Mouse (Mus musculus) forebrain, embryonic 13.5 days (tissue): Measurements from ENCODE around the gene Cacna1a. TPM values are rescaled to one million over a fixed set of nuclear protein-coding genes. Genes with fewer than 3 reads are reported as not detected.
A peak's percentile ranks its signal among the peaks of the same experiment; 100 is the strongest.

Source experiments
- ATAC-seq: fragments of 200-750 bp; cut with Nextera tagmentation; 2 replicates; pipeline ENCODE4 v1.8.0; 2017
- H3K27ac ChIP-seq: fragments of 300-500 bp; sonication (generic); 2 replicates; pipeline ENCODE4 v1.5.1; 2015; ENCODE audit warnings: inconsistent platforms, mild to moderate bottlenecking, moderate library complexity
- H3K27me3 ChIP-seq: fragments of 300-500 bp; sonication (generic); 2 replicates; pipeline ENCODE4 v1.6.1; 2015; ENCODE audit warnings: mild to moderate bottlenecking, inconsistent platforms
- H3K36me3 ChIP-seq: fragments of 300-500 bp; sonication (generic); 2 replicates; pipeline ENCODE4 v1.6.1; 2015; ENCODE audit warnings: mild to moderate bottlenecking, inconsistent platforms; ENCODE audit not compliant: poor library complexity, severe bottlenecking
- H3K4me1 ChIP-seq: fragments of 300-500 bp; sonication (generic); 2 replicates; pipeline ENCODE4 v1.6.1; 2015; ENCODE audit warnings: inconsistent platforms
- H3K4me2 ChIP-seq: fragments of 300-500 bp; sonication (generic); 2 replicates; pipeline ENCODE4 v1.6.1; 2015; ENCODE audit warnings: inconsistent platforms, mild to moderate bottlenecking, moderate library complexity
- H3K4me3 ChIP-seq: fragments of 300-500 bp; sonication (generic); 2 replicates; pipeline ENCODE4 v1.5.1; 2015; ENCODE audit warnings: mild to moderate bottlenecking, inconsistent platforms
- H3K9ac ChIP-seq: fragments of 300-500 bp; sonication (generic); 2 replicates; pipeline ENCODE4 v1.6.1; 2015; ENCODE audit warnings: mild to moderate bottlenecking, inconsistent platforms
- H3K9me3 ChIP-seq: fragments of 300-500 bp; sonication (generic); replicated peaks from 2 replicates; pipeline ENCODE4 v1.6.1; 2016; ENCODE audit warnings: inconsistent platforms
- WGBS: fragments of 180-500 bp; shearing (Covaris S2); methylation state at CpG from one replicate; pipeline ENCODE4 v1.1.7; 2015; 5-methylcytosine and 5-hydroxymethylcytosine counted together
- polyA plus RNA-seq: library from polyadenylated mRNA; unstranded; fragments of >200 nt; fragmentation: Nextera tagmentation; extraction: Ambion mirVana; gene quantifications from 2 replicates; pipeline ENCODE4 v1.2.1, GENCODE M21; 2015

The Cacna1a gene
- polyA plus RNA-seq, 1 experiment from 2014 or later: 9.7 TPM

DNA sequence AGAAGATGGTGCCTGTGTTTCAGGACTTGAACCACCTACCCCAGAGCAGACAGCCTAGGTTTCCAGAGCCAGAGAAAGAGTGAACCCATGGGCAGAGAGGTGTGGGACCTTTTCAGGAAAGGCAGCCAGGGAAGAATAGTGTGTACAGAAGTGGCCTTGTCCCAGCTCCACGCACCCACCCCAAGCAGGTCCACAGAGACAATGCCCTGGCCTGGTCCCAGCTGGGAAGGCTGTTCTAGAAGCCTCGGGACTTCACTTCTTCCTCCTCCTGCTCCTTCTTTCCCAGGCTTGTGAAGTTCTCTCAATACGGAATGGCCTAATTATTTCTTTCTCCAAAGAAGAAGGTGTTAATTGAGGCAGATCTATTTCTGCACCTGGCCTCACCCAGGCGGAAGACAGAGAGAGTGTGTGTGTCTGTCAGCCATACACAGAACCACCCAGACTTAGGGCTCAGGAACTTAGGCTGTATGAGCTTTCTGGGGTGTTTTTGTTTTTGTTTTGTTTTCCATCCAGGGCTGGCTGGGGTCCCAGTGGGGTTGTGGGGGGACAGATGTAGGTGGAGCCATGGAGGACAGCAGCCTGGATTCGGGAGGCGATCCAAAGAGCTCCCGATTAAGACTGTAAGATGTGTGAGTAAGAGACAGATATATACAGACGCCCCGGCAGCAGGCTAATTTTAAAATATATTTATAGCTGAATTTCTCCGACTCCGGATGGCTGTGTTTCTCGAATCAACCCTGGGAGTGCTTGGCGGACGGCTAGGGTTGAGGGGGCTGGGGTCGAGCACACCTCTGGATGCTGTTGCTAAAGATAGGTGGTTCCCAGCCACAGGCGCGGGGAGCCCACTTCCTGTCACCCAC is 131.8 kb downstream of the Cacna1a start:
- Histone ChIP-seq H3K27ac (peak overlapping the region; percentile 41), H3K4me1 (peaks cover 16% of the 10 kb centered on the region; the same call in 1 of the 2 replicates), H3K27me3 (no peaks in the 10 kb centered on the region), H3K36me3 (peaks cover 5% of the 10 kb centered on the region; the same call in 1 of the 2 replicates), H3K4me3 (no peak overlapping the region), H3K9ac (peak overlapping the region; percentile 28; the same call in 1 of the 2 replicates), H3K9me3 (0 out of 2 replicates have a peak, but pooled peaks cover 3% of the 10 kb centered on the region), H3K4me2 (no peak overlapping the region)
- 79% methylated on average over 17 of the region's 17 CpGs for WGBS
- ATAC-seq: no peak

DNA sequence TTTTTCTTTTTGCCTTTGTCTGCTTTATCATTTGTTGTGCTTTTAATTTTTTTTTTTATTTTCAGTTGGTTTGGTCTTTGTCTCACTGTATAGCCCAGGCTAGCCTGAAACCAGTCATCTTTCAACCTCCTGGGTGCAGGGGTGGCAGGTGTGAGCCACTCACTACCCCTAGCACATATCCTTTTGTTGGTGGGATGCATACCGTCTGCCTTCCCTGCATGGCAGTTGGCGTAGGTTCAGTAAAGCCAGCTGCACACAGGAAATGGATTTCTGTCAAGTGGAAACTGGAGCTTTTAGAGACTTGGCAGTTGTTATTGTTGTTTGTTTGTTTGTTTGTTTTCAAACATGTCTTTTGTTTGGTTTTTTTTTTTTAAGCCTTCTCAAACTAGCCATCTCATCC is 132.8 kb downstream of the Cacna1a start:
- ATAC-seq: no peak
- WGBS: 54% methylated on average over 2 of the region's 2 CpGs
- Histone ChIP-seq H3K4me2 (no peak overlapping the region), H3K36me3 (peaks cover 15% of the 10 kb centered on the region), H3K27ac (peak overlapping the region; percentile 41; the same call in 1 of the 2 replicates), H3K9ac (no peak overlapping the region), H3K4me3 (no peak overlapping the region), H3K27me3 (no peaks in the 10 kb centered on the region), H3K9me3 (peaks cover 11% of the 10 kb centered on the region), H3K4me1 (peaks cover 16% of the 10 kb centered on the region; the same call in 1 of the 2 replicates)

DNA sequence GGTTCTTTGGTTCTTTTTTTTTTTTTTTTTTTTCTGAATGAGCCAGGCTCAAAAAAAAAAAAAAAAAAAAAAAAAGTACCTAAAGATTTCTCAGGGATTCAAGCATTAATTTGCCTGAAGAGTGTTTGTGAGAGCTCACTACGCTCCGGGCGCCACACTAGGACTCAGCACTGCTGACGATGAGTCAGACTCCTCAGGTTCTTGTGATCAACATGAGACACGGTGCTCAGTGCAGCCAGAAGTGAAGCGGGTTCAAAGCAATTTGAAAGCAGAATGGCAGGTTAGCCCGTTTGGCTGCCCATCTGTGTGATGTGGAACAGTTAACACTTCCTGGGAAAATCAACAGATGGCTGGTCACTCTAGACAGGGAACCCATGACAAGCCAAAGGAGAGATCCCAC is 139.8 kb downstream of the Cacna1a start:
- H3K36me3 ChIP-seq: peaks cover 32% of the 10 kb centered on the region
- WGBS: 88% methylated on average over 7 of the region's 7 CpGs

DNA sequence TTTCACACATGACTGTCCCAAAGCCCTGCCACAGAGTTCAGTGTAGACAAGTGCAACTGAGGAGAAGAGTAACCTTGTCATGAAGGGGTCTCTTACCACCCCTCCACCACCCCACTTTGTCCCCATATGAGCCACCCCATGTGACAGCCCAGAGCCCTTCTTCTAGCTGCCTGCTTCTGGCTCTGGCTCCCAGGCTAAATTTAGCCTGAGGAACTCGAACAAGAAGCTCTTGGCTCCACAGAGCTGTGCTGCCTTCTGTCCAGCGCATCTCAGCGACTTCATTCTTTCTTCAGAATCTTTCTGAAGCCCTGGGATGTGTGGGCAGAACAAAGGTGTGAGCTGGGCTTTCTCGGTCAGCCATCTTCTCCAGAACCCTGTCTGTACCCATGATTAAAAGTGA is 141.3 kb downstream of the Cacna1a start:
- ATAC-seq: no peak
- H3K4me3 ChIP-seq: no peak overlapping the region
- WGBS: 89% methylated on average over 4 of the region's 4 CpGs

More for the DNA sequence above, 139.8 kb downstream of the Cacna1a start:
- Histone ChIP-seq H3K9me3 (peaks cover 11% of the 10 kb centered on the region), H3K4me2 (no peak overlapping the region), H3K9ac (no peak overlapping the region), H3K27ac (no peak overlapping the region), H3K4me1 (no peaks in the 10 kb centered on the region), H3K27me3 (no peaks in the 10 kb centered on the region), H3K4me3 (no peak overlapping the region)
- no peak for ATAC-seq

GRCm38 (mm10) chr8:84532725-84533124 is 144.5 kb downstream of the Cacna1a start:
- Histone ChIP-seq H3K27me3 (no peaks in the 10 kb centered on the region), H3K9me3 (no peaks in the 10 kb centered on the region), H3K36me3 (peaks cover 48% of the 10 kb centered on the region), H3K9ac (no peak overlapping the region), H3K4me1 (no peaks in the 10 kb centered on the region), H3K27ac (no peak overlapping the region), H3K4me2 (no peak overlapping the region), H3K4me3 (no peak overlapping the region)
- ATAC-seq: no peak
- WGBS: 96% methylated on average over 1 of the region's 1 CpGs

More for the DNA sequence above, 141.3 kb downstream of the Cacna1a start:
- no peak overlapping the region for H3K4me2 ChIP-seq
- H3K9ac ChIP-seq: no peak overlapping the region
- H3K27me3 ChIP-seq: no peaks in the 10 kb centered on the region
- H3K27ac ChIP-seq: no peak overlapping the region
- H3K9me3 ChIP-seq: peaks cover 11% of the 10 kb centered on the region
- H3K36me3 ChIP-seq: peaks cover 46% of the 10 kb centered on the region
- no peaks in the 10 kb centered on the region for H3K4me1 ChIP-seq

- 85% methylated on average over 4 of the region's 4 CpGs for WGBS
- H3K4me1 ChIP-seq: no peaks in the 10 kb centered on the region
- no peak overlapping the region for H3K4me3 ChIP-seq
- no peak for ATAC-seq
- H3K9me3 ChIP-seq: no peaks in the 10 kb centered on the region
- H3K27me3 ChIP-seq: no peaks in the 10 kb centered on the region
- H3K27ac ChIP-seq: no peak overlapping the region
- H3K36me3 ChIP-seq: peaks cover 48% of the 10 kb centered on the region
- no peak overlapping the region for H3K4me2 ChIP-seq
- H3K9ac ChIP-seq: no peak overlapping the region
These were observed 145.1 kb downstream of the Cacna1a start for GRCm38 (mm10) chr8:84533341-84533740.

DNA sequence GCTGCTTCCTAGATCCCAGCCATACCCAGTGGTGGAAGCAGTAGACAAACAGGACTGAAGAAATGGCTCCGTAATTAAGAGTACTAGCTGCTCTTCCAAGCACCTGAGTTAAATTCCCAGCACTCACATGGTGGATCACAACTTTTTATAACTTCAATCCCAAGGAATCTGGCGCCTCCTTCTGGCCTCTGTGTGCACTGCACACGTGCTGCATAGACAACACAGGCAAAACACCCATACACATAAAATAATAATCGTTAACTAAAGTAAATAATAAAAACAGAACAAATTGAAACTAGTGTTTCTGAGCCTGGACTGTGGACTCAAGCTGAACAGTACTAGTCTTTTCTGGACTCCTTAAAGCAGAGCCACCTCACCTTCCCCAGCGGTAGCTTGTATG is 148.7 kb downstream of the Cacna1a start:
- H3K27me3 ChIP-seq: no peaks in the 10 kb centered on the region
- no peaks in the 10 kb centered on the region for H3K4me1 ChIP-seq
- WGBS: 90% methylated on average over 5 of the region's 5 CpGs
- no peak overlapping the region for H3K27ac ChIP-seq
- no peaks in the 10 kb centered on the region for H3K9me3 ChIP-seq
- no peak overlapping the region for H3K4me2 ChIP-seq
- peaks cover 49% of the 10 kb centered on the region for H3K36me3 ChIP-seq
- no peak for ATAC-seq
- H3K9ac ChIP-seq: no peak overlapping the region
- no peak overlapping the region for H3K4me3 ChIP-seq

DNA sequence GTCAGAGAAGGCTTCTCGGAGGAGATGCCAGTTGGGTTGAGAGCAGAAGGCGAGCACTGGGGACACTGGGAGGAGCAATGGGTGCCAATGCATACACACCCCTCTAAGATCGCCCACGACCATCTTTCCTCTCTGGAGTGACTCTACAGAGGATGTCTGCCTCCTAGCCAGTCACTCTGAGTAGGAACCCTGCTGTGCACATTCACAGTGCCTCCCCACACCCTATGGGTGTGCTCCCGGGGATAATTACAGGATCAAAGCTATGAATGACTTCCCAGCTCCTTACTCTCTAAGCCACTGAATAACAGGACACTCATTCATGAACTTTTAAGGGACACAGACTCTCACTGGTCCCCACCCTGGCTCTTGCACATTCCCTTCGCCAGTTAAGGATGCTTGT is 151.1 kb downstream of the Cacna1a start:
- Histone ChIP-seq H3K27me3 (no peaks in the 10 kb centered on the region), H3K27ac (no peak overlapping the region), H3K9me3 (no peaks in the 10 kb centered on the region), H3K4me1 (no peaks in the 10 kb centered on the region), H3K9ac (no peak overlapping the region), H3K4me3 (no peak overlapping the region), H3K4me2 (no peak overlapping the region), H3K36me3 (peaks cover 27% of the 10 kb centered on the region)
- no peak for ATAC-seq
- 75% methylated on average over 6 of the region's 6 CpGs for WGBS

DNA sequence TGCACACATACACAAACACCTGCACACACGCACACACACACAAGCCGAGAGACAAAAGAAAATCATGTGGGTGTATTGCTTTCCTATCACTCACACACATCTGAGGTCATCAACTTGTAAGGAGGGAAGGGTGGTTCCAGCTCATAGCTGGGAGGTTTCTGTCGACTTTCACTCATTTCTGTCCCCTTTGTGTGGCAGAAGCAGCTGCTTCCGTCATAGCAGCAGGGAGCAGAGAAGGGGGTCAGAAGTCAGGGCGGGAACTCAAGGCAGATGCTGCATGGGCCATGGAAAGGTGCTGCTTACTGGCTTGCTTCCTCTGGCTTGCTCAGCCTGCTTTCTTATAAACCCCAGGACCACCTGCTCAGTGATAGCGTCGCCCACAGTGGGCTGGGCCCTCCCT is 154.2 kb downstream of the Cacna1a start:
- Histone ChIP-seq H3K9ac (no peak overlapping the region), H3K4me2 (no peak overlapping the region), H3K9me3 (no peaks in the 10 kb centered on the region), H3K4me3 (no peak overlapping the region), H3K27me3 (no peaks in the 10 kb centered on the region), H3K27ac (no peak overlapping the region), H3K36me3 (peaks cover 9% of the 10 kb centered on the region; the same call in 1 of the 2 replicates), H3K4me1 (no peaks in the 10 kb centered on the region)
- ATAC-seq: no peak
- WGBS: 75% methylated on average over 7 of the region's 7 CpGs

DNA sequence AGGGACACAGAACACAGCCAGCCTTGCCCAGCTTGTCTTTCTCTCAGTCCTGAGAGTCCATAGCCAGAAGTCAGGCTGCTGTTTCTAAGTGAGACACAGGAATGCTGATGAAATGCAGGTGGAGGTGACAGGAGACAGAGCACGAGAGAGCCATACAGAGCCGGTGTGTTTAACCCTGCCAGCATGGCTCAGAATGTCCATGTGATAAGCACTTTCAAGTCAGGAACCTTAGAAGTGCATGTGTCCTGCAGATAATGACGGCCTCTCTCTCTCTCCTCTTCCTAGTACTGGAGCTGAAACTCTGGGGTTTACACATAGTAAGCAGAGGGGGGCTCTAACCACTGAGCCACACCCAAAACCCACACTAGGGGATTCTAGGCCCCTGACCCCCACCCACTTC is 157.3 kb downstream of the Cacna1a start:
- Histone ChIP-seq H3K27ac (no peak overlapping the region), H3K4me2 (no peak overlapping the region), H3K36me3 (peaks cover 10% of the 10 kb centered on the region), H3K4me3 (no peak overlapping the region), H3K4me1 (no peaks in the 10 kb centered on the region), H3K9ac (no peak overlapping the region), H3K27me3 (no peaks in the 10 kb centered on the region), H3K9me3 (no peaks in the 10 kb centered on the region)
- ATAC-seq: no peak
- WGBS: 91% methylated on average over 3 of the region's 3 CpGs

DNA sequence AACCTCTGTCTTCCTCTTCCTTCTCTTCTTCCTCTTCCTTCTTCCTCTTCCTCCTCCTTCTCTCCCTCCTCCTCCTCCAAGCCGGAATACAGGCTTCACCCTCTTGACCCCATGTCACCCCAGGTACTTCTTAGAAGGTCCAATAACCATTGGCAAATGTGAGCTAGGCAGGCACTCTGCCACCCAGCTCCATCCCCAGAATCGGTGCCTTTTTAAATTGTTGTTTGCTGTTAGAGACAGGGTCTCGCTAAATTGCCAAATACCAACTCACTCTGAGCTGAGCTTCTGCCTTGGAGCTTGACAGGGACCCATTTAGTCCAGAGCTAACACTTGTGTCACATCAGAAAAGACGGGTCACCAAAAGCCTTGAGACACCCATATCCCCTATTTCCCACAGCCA is 164.2 kb downstream of the Cacna1a start:
- H3K9ac ChIP-seq: no peak overlapping the region
- WGBS: 87% methylated on average over 4 of the region's 4 CpGs
- no peaks in the 10 kb centered on the region for H3K9me3 ChIP-seq
- H3K4me1 ChIP-seq: peaks cover 18% of the 10 kb centered on the region
- H3K36me3 ChIP-seq: peaks cover 6% of the 10 kb centered on the region; the same call in 1 of the 2 replicates
- H3K4me2 ChIP-seq: no peak overlapping the region
- no peak overlapping the region for H3K27ac ChIP-seq
- peaks cover 15% of the 10 kb centered on the region for H3K27me3 ChIP-seq
- ATAC-seq: no peak
- H3K4me3 ChIP-seq: no peak overlapping the region

- H3K27me3 ChIP-seq: peaks cover 21% of the 10 kb centered on the region
- no peak for ATAC-seq
- 90% methylated on average over 8 of the region's 8 CpGs for WGBS
- H3K9ac ChIP-seq: no peak overlapping the region
- H3K27ac ChIP-seq: no peak overlapping the region
- H3K4me1 ChIP-seq: peaks cover 18% of the 10 kb centered on the region
- H3K36me3 ChIP-seq: peaks cover 4% of the 10 kb centered on the region; the same call in 1 of the 2 replicates
- no peak overlapping the region for H3K4me3 ChIP-seq
- H3K9me3 ChIP-seq: no peaks in the 10 kb centered on the region
- H3K4me2 ChIP-seq: no peak overlapping the region
These were observed 164.9 kb downstream of the Cacna1a start for GRCm38 (mm10) chr8:84553106-84553505.
